Mouse (Mus musculus): ENCODE data around the gene Mcpt4.
"Not testable (repeated sequence)": the region's sequence is repeated elsewhere in the genome, so short reads cannot be mapped to it uniquely, and the experiment has no call there.

The Mcpt4 gene

GRCm38 (mm10) chr14:56062213-56062612 lies at the start of gene Mcpt4:
Mcpt4 (minus strand) TSS chr14:56062313.
- not testable (repeated sequence) for DNase-seq

- no peak for DNase-seq
Observed at GRCm38 (mm10) chr14:56105447-56106180, 43.5 kb upstream of the Mcpt4 start.

GRCm38 (mm10) chr14:56105016-56105415 lies 42.9 kb upstream of the Mcpt4 start:
- DNase-seq: no peak

GRCm38 (mm10) chr14:56103452-56103851 lies 41.3 kb upstream of the Mcpt4 start:
- no peak for DNase-seq

GRCm38 (mm10) chr14:56102386-56102785 lies 40.3 kb upstream of the Mcpt4 start, which contains the start of gene Ctsg:
Ctsg (minus strand) TSS chr14:56102574.
- DNase-seq: no peak

GRCm38 (mm10) chr14:56098940-56099339 lies 36.8 kb upstream of the Mcpt4 start:
- DNase-seq: no peak

- DNase-seq: no peak
Observed at GRCm38 (mm10) chr14:56097597-56097996, 35.5 kb upstream of the Mcpt4 start.

GRCm38 (mm10) chr14:56093353-56093752 lies 31.2 kb upstream of the Mcpt4 start:
- DNase-seq: no peak

- no peak for DNase-seq
Observed at GRCm38 (mm10) chr14:56086711-56087110, 24.6 kb upstream of the Mcpt4 start.

- DNase-seq: no peak
Observed at GRCm38 (mm10) chr14:56085167-56085566, 23.1 kb upstream of the Mcpt4 start, which contains the start of gene Mcpt8. Mcpt8 (minus strand) TSS chr14:56085273.

- peak; percentile 36 for DNase-seq
Observed at GRCm38 (mm10) chr14:56082016-56082415, 19.9 kb upstream of the Mcpt4 start.

GRCm38 (mm10) chr14:56057722-56058121 lies 4.4 kb downstream of the Mcpt4 start:
- no peak for DNase-seq

GRCm38 (mm10) chr14:56055408-56055807 lies 6.7 kb downstream of the Mcpt4 start:
- DNase-seq: no peak

GRCm38 (mm10) chr14:56041792-56042191 lies 20.3 kb downstream of the Mcpt4 start, which contains the start of gene Mcpt2:
Mcpt2 (plus strand) TSS chr14:56042041.
- DNase-seq: not testable (repeated sequence)

GRCm38 (mm10) chr14:56034433-56034832 lies 27.7 kb downstream of the Mcpt4 start:
- DNase-seq: no peak

- not testable (repeated sequence) for DNase-seq
Observed at GRCm38 (mm10) chr14:56030395-56030794, 31.7 kb downstream of the Mcpt4 start, which contains the start of gene Mcpt9. Mcpt9 (minus strand) TSS chr14:56030495.

- DNase-seq: not testable (repeated sequence)
Observed at GRCm38 (mm10) chr14:56021305-56021704, 40.8 kb downstream of the Mcpt4 start.

GRCm38 (mm10) chr14:56019446-56019845 lies 42.7 kb downstream of the Mcpt4 start:
- DNase-seq: no peak

- DNase-seq: not testable (repeated sequence)
Observed at GRCm38 (mm10) chr14:56017671-56018070, 44.4 kb downstream of the Mcpt4 start, which contains the start of gene Mcpt1. Mcpt1 (plus strand) TSS chr14:56017971.

- no peak for DNase-seq
Observed at GRCm38 (mm10) chr14:56013924-56014323, 48.2 kb downstream of the Mcpt4 start.

GRCm38 (mm10) chr14:56013147-56013546 lies 49.0 kb downstream of the Mcpt4 start:
- DNase-seq: no peak

Data from cerebellum, adult 9-11 months (tissue).